Mouse (Mus musculus) embryonic facial prominence, embryonic 11.5 days (tissue): ENCODE results near the gene Ank3. TPM values are rescaled to one million over a fixed set of nuclear protein-coding genes. Genes with fewer than 3 reads are reported as not detected.

Experiments used
- ATAC-seq: fragments of 200-750 bp; cut with Nextera tagmentation; replicated peaks from 2 replicates; pipeline ENCODE4 v1.8.0; 2017; ENCODE audit warnings: low read depth; ENCODE audit not compliant: insufficient number of reproducible peaks, low FRiP score, low TSS enrichment
- DNase-seq: peaks from one replicate; pipeline ENCODE4 v3.0.0-alpha.2; 2015; ENCODE audit warnings: low spot score
- H3K27ac ChIP-seq: fragments of 300-500 bp; sonication (generic); replicated peaks from 2 replicates; pipeline ENCODE4 v1.5.1; 2014; ENCODE audit warnings: mild to moderate bottlenecking, low read depth, low read length, control low read depth
- H3K27me3 ChIP-seq: fragments of 300-500 bp; sonication (generic); 2 replicates; pipeline ENCODE4 v1.6.1; 2014; ENCODE audit warnings: mild to moderate bottlenecking, low read length, moderate library complexity, mixed read lengths; ENCODE audit not compliant: control insufficient read depth, insufficient read depth
- H3K36me3 ChIP-seq: fragments of 300-500 bp; sonication (generic); replicated peaks from 2 replicates; pipeline ENCODE4 v1.6.1; 2014; ENCODE audit warnings: low read depth, mild to moderate bottlenecking, low read length, moderate library complexity, mixed read lengths; ENCODE audit not compliant: control insufficient read depth, insufficient read depth
- H3K4me1 ChIP-seq: fragments of 300-500 bp; sonication (generic); 2 replicates; pipeline ENCODE4 v1.6.1; 2014; ENCODE audit warnings: low read length, mixed read lengths; ENCODE audit not compliant: control insufficient read depth, insufficient read depth
- H3K4me2 ChIP-seq: fragments of 300-500 bp; sonication (generic); 2 replicates; pipeline ENCODE4 v1.6.1; 2014; ENCODE audit warnings: low read depth, mild to moderate bottlenecking, control low read depth, low read length, moderate library complexity
- H3K4me3 ChIP-seq: fragments of 300-500 bp; sonication (generic); 2 replicates; pipeline ENCODE4 v1.5.1; 2014; ENCODE audit warnings: low read depth, low read length, control low read depth
- H3K9ac ChIP-seq: fragments of 300-500 bp; sonication (generic); replicated peaks from 2 replicates; pipeline ENCODE4 v1.6.1; 2014; ENCODE audit warnings: mild to moderate bottlenecking, control low read depth, low read length
- H3K9me3 ChIP-seq: fragments of 300-500 bp; sonication (generic); replicated peaks from 2 replicates; pipeline ENCODE4 v1.6.1; 2016; ENCODE audit warnings: mild to moderate bottlenecking, low read length, inconsistent platforms, mixed read lengths; ENCODE audit not compliant: control insufficient read depth
- WGBS: fragments of 180-500 bp; shearing (Covaris S2); extraction: QIAGEN DNeasy Blood & Tissue Kit; methylation state at CpG from one replicate; pipeline ENCODE4 v1.1.7; 2014; 5-methylcytosine and 5-hydroxymethylcytosine counted together
- polyA plus RNA-seq: library from polyadenylated mRNA; unstranded; fragments of >200 nt; fragmentation: Nextera tagmentation; extraction: Ambion mirVana; gene quantifications from 2 replicates; pipeline ENCODE4 v1.2.1, GENCODE M21; 2014

Gene Ank3
- polyA plus RNA-seq, 1 experiment from 2014 or later, result 32.5 TPM

DNA sequence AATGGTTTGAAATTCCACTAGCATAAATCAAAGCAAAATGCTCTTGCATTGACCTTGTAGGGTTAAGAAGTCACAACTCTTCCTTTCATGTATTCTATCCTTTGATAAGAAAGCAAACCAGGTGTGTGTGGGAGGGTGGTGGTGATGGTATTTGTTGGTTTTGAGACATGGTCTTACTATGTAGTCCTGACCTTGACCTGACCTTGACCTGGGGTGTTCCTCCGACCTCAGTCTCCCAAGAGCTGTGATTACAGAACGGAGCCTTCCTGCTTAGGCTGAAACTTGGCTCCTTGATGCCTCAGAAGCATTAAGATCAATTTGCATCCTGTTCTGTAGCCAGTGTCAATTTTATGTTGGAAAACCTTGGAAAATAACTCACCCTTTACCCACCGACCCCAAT lies 397.1 kb downstream of the Ank3 start:
- no peak for DNase-seq
- 53% methylated on average over 3 of the region's 3 CpGs for WGBS
- Histone ChIP-seq H3K4me2 (no peak overlapping the region), H3K4me3 (no peak overlapping the region), H3K4me1 (no peaks in the 10 kb centered on the region), H3K9ac (no peak overlapping the region), H3K9me3 (no peaks in the 10 kb centered on the region), H3K36me3 (no peaks in the 10 kb centered on the region), H3K27ac (no peak overlapping the region), H3K27me3 (no peaks in the 10 kb centered on the region)
- ATAC-seq, result no peak

DNA sequence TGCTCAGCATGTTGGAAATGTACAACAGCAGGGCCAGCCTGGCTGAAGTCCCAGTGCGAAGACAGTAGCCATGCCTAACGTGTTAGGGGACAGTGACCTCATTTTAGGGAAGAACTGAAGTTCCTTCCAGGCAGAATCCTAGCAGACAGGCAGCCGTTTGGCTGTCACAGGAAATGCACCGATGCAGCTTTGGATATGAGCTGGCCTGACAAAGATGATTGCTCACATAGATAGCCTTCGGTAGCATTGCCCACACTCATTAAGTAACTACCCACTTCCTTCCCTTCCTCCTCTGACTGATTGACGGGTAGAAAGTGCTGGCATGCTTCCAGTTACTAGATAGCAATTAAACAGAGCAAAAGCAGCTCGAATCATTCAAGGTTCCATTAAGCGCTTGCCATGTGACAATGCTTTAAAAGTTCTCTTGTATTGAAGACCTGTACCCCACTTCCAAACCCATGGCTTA lies 397.9 kb downstream of the Ank3 start:
- DNase-seq (no peak), ATAC-seq (no peak)
- Histone ChIP-seq H3K27me3 (no peaks in the 10 kb centered on the region), H3K36me3 (no peaks in the 10 kb centered on the region), H3K4me1 (no peaks in the 10 kb centered on the region), H3K4me3 (no peak overlapping the region), H3K4me2 (no peak overlapping the region), H3K9me3 (no peaks in the 10 kb centered on the region), H3K27ac (no peak overlapping the region), H3K9ac (no peak overlapping the region)
- WGBS, result 65% methylated on average over 8 of the region's 8 CpGs

DNA sequence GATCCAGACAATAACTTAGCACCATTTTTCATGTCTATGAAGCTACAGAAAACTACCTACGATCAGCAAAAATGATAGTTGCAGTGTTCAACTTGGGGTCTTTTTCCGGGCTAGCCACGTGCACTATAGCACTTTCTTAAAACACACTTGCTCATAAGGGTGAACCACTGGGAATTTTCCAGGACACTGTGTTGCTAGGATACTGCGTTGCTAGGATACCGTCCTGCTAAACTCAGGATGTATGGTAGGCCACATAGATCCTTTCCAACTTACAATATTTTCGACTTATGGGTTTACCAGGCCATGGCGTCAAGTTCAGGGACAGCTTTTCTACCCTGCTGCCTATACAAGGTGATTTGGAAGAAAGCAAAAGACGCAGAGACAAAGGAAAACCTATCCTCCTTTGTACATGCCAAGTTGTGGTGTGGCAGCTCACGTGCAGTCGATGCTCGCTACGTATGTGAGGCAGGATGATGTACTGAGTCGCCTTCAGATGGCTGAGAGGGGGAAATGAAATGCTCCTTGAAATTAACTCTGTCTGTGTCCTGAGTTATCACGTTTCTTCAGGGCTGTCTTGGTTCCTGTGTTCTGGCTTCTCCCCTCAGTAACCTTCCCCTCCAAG lies 404.7 kb downstream of the Ank3 start:
- 85% methylated on average over 14 of the region's 14 CpGs for WGBS
- H3K27me3 ChIP-seq, result no peaks in the 10 kb centered on the region
- no peaks in the 10 kb centered on the region for H3K4me1 ChIP-seq
- H3K9me3 ChIP-seq, result no peaks in the 10 kb centered on the region
- H3K9ac ChIP-seq, result no peak overlapping the region
- no peak overlapping the region for H3K4me3 ChIP-seq
- H3K27ac ChIP-seq, result no peak overlapping the region
- ATAC-seq (no peak), DNase-seq (peak; percentile 64)
- no peaks in the 10 kb centered on the region for H3K36me3 ChIP-seq
- H3K4me2 ChIP-seq, result no peak overlapping the region

DNA sequence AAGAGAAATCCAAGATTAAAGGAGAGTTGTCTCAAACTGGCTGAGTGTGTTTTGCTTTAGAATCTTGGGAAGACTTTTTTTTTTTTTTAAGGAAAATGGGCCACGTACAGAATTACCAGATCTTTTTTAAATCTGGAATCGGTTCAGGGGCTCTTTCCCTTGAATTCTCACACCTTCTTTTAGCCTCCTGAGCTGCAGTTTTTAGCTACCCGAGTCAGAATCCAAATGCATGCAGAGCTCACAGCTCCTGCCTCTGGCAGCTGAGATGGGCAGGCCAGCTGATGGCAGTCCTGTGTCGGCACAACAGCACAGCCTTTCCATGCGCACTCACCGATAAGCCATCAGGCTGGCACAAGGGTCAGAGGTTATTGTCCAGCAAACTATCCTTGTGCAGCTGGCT lies 406.0 kb downstream of the Ank3 start:
- Histone ChIP-seq H3K27ac (no peak overlapping the region), H3K4me2 (no peak overlapping the region), H3K36me3 (no peaks in the 10 kb centered on the region; the same call in 1 of the 2 replicates), H3K4me1 (no peaks in the 10 kb centered on the region), H3K9me3 (no peaks in the 10 kb centered on the region), H3K27me3 (no peaks in the 10 kb centered on the region), H3K9ac (no peak overlapping the region), H3K4me3 (no peak overlapping the region)
- no peak for DNase-seq
- ATAC-seq, result no peak
- WGBS, result 68% methylated on average over 6 of the region's 6 CpGs

DNA sequence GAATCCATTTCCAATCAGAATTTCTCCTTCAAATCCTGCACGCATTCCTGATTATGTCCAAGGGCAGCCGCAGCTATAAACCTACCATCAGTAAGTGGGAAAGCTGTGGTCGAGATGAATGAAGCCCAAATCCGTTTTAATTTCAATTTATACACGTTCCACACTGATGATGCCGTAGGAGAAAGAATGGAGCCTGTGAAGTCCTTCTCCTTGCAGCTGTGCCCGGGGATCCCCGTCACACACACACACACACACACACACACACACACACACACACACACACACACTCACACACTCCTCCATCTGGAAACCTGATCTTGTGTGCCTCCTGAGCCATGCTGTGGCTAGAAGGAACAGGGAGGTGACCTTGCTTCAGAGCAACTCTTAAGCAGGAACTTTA lies 412.2 kb downstream of the Ank3 start:
- Histone ChIP-seq H3K9ac (no peak overlapping the region), H3K27ac (no peak overlapping the region), H3K4me3 (no peak overlapping the region), H3K4me1 (no peaks in the 10 kb centered on the region), H3K27me3 (no peaks in the 10 kb centered on the region), H3K9me3 (no peaks in the 10 kb centered on the region), H3K36me3 (no peaks in the 10 kb centered on the region; the same call in 1 of the 2 replicates), H3K4me2 (no peak overlapping the region)
- DNase-seq (no peak), ATAC-seq (no peak)
- 85% methylated on average over 8 of the region's 8 CpGs for WGBS

DNA sequence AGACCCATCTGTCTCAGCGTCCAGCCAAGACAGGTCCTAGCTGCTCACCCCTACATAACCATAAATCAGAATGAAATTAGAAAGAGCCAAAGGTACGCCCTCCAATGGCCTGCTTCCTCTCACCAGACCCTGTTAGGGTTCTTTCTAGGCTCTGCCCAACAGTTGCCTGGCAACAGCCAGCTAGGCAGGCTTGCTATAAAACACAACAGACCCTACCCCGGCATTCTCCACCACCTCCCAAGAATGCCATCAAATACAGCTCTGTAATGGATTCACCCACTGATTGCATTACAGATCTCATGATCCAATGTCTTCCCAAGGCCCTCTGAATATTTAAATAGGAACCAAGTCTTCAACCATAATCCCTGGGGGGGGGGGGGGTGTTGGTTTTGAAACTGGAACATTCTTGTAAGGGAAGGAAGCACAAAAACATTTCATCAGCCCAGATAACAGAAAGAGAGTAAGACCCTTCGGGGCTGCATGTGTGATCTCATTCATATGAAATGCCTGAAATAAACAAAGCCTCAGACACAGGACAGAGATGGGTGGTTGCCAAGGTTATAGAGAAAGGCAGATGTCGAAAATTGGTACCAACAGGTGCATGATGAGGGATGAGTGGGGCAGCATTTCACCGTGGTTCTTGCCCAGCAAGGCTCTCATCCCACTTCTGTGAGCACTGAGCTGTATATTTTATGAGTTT lies 415.4 kb downstream of the Ank3 start:
- Histone ChIP-seq H3K4me1 (no peaks in the 10 kb centered on the region), H3K4me3 (no peak overlapping the region), H3K36me3 (no peaks in the 10 kb centered on the region), H3K27ac (no peak overlapping the region), H3K27me3 (no peaks in the 10 kb centered on the region), H3K9ac (no peak overlapping the region), H3K9me3 (no peaks in the 10 kb centered on the region), H3K4me2 (no peak overlapping the region)
- 80% methylated on average over 6 of the region's 6 CpGs for WGBS
- DNase-seq, result no peak
- ATAC-seq, result peak; percentile 18; the same call in 1 of the 2 replicates

DNA sequence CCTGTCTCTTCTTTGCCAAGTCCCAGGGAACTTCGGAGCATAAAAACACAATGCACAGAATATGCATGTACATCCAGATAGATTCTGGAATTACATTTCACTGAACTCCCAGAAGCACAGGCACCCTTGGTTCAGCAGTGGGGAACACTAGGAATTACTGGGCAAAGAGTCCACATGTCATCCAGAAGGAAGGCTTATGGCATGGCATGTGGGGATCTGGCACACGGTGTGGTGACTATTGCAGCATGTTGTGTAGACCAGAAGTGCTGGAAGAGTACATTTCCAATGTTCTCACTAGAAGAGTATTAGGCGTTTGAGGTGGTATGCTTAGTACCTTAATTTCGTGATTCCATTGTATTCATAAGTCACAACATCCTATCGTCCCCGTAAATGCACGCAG lies 422.7 kb downstream of the Ank3 start:
- DNase-seq (no peak), ATAC-seq (no peak)
- Histone ChIP-seq H3K27ac (no peak overlapping the region), H3K4me3 (no peak overlapping the region), H3K27me3 (no peaks in the 10 kb centered on the region), H3K9me3 (no peaks in the 10 kb centered on the region), H3K9ac (no peak overlapping the region), H3K36me3 (no peaks in the 10 kb centered on the region), H3K4me2 (no peak overlapping the region), H3K4me1 (no peaks in the 10 kb centered on the region)
- 94% methylated on average over 7 of the region's 7 CpGs for WGBS

DNA sequence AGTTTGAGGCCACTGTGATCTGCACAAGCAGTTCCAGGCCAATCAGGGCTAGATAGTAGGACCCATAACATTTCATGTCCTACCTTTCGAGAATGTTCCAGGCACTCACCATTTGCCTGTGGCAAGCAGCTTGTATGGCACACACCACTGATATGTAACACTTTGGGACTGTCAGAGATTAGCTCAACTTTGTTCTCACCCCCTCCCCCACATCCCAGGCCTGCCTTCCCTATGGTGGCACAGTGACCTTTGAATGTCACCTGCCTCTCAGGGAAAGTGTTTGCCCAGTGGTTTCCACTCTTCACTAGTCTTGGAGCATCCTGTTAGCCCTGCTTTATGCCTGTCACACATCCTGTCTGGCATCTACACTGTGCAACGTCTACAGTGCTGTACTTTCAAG lies 430.2 kb downstream of the Ank3 start:
- ATAC-seq (no peak), DNase-seq (no peak)
- H3K4me2 ChIP-seq, result no peak overlapping the region
- 81% methylated on average over 2 of the region's 2 CpGs for WGBS
- no peaks in the 10 kb centered on the region for H3K4me1 ChIP-seq
- no peaks in the 10 kb centered on the region for H3K27me3 ChIP-seq
- no peak overlapping the region for H3K4me3 ChIP-seq
- no peak overlapping the region for H3K9ac ChIP-seq
- H3K36me3 ChIP-seq, result no peaks in the 10 kb centered on the region
- H3K9me3 ChIP-seq, result no peaks in the 10 kb centered on the region
- H3K27ac ChIP-seq, result no peak overlapping the region
